25 mouse cellular contexts compared by ENCODE assay signal in genomic region chr17:74842603-74843002, GRCm38 (mm10).
DNase-seq lines count a peak whose midpoint lies in the region; ATAC-seq and TF ChIP-seq lines count a peak whose summit lies in the region.
"Had no signal": no experiment of that assay in that cellular context is flagged by ENCODE, and none has a peak within 500 bp of the region (broad histone marks: within the 10 kb centered on the region; RNA-seq: fewer than 3 reads in every experiment).

No protein-coding gene starts in this region.

- peak overlapping the region; percentile 43 for H3K27ac ChIP-seq in heart, embryonic 12.5 days (ENCODE audit: poor library complexity, severe bottlenecking)
- H3K27ac ChIP-seq in heart, embryonic 16.5 days (ENCODE audit: low read length), result peak overlapping the region; percentile 67
- H3K27ac ChIP-seq in heart, adult 2 months, result no peak overlapping the region
- no peak overlapping the region for H3K27ac ChIP-seq in lung, postnatal 0 days (ENCODE audit: low read length)
- H3K27ac ChIP-seq: embryonic facial prominence, embryonic 12.5 days; embryonic facial prominence, embryonic 15.5 days; gastrocnemius, adult 2 months; hindbrain, embryonic 10.5 days; hindbrain, embryonic 13.5 days; intestine, embryonic 15.5 days had no signal

- H3K9me3 ChIP-seq in heart, embryonic 12.5 days (replicated peaks), result no peaks in the 10 kb centered on the region
- H3K9me3 ChIP-seq in heart, embryonic 16.5 days (replicated peaks; ENCODE audit: control insufficient read depth, low read length), result no peaks in the 10 kb centered on the region
- H3K9me3 ChIP-seq in lung, postnatal 0 days (ENCODE audit: low read length), result no peaks in the 10 kb centered on the region
- H3K9me3 ChIP-seq: embryonic facial prominence, embryonic 12.5 days; embryonic facial prominence, embryonic 15.5 days; hindbrain, embryonic 10.5 days; hindbrain, embryonic 13.5 days; intestine, embryonic 15.5 days had no signal

- no peak overlapping the region for H3K4me3 ChIP-seq in heart, embryonic 12.5 days
- H3K4me3 ChIP-seq in heart, embryonic 16.5 days (ENCODE audit: low read length), result no peak overlapping the region
- no peak overlapping the region for H3K4me3 ChIP-seq in heart, adult 2 months
- H3K4me3 ChIP-seq in lung, postnatal 0 days (ENCODE audit: low read depth, low read length), result no peak overlapping the region
- H3K4me3 ChIP-seq: embryonic facial prominence, embryonic 12.5 days; embryonic facial prominence, embryonic 15.5 days; gastrocnemius, adult 2 months; hindbrain, embryonic 10.5 days; hindbrain, embryonic 13.5 days; intestine, embryonic 15.5 days had no signal

- no peak for TF ChIP-seq POLR2A in heart, adult 2 months (IDR thresholded peaks at IDR 0.05; ENCODE audit: insufficient read depth, low read depth, low read length)

- no peak for DNase-seq in heart, adult 9 months (ENCODE audit: low spot score in 2 of 2)
- DNase-seq in heart, adult 2 months, result no peak
- DNase-seq in lung, postnatal 0 days (ENCODE audit: low spot score), result peak; percentile 21
- no peak for DNase-seq in lung, postnatal 25 days (ENCODE audit: low spot score)
- DNase-seq: adrenal gland, adult 2 months; adrenal gland, postnatal 14 days; cerebellum, adult 11 months; cerebellum, adult 2 months; cerebellum, adult 9-11 months; cerebellum, postnatal 25 days; forebrain, postnatal 0 days; gastrocnemius, adult 2 months; gastrocnemius, postnatal 14 days; kidney, adult 11 months; kidney, adult 8-10 months had no signal

- H3K4me1 ChIP-seq in heart, embryonic 12.5 days (replicated peaks), result peaks cover 42% of the 10 kb centered on the region
- H3K4me1 ChIP-seq in heart, embryonic 16.5 days (ENCODE audit: control insufficient read depth, insufficient read depth, low read length), result peaks cover 35% of the 10 kb centered on the region
- H3K4me1 ChIP-seq in heart, adult 2 months (ENCODE audit: control insufficient read depth, insufficient read depth, low read length), result peaks cover 11% of the 10 kb centered on the region
- peaks cover 6% of the 10 kb centered on the region; the same call in 1 of the 2 replicates for H3K4me1 ChIP-seq in lung, postnatal 0 days (ENCODE audit: insufficient read depth, low read depth, low read length)

- 0 out of 2 replicates have a peak, but pooled peaks have one; percentile 18 for ATAC-seq in heart, embryonic 12.5 days (ENCODE audit: insufficient number of reproducible peaks, low FRiP score)
- ATAC-seq in heart, embryonic 16.5 days (replicated peaks; ENCODE audit: extremely low read depth, insufficient read depth, low FRiP score), result peak; percentile 73
- ATAC-seq in lung, postnatal 0 days, result no peak
- ATAC-seq: CD4-positive, CD25-positive, alpha-beta regulatory T cell, adult 4 months; forebrain, embryonic 14.5 days; hindbrain, embryonic 16.5 days; intestine, embryonic 15.5 days had no signal

- no peaks in the 10 kb centered on the region for H3K27me3 ChIP-seq in heart, embryonic 12.5 days (replicated peaks)
- no peaks in the 10 kb centered on the region for H3K27me3 ChIP-seq in heart, embryonic 16.5 days (ENCODE audit: control insufficient read depth, insufficient read depth, low read length)
- H3K27me3 ChIP-seq in heart, adult 2 months (ENCODE audit: control insufficient read depth, insufficient read depth, low read length), result no peaks in the 10 kb centered on the region
- H3K27me3 ChIP-seq in lung, postnatal 0 days (replicated peaks; ENCODE audit: insufficient read depth, low read length), result no peaks in the 10 kb centered on the region
- H3K27me3 ChIP-seq: embryonic facial prominence, embryonic 12.5 days; embryonic facial prominence, embryonic 15.5 days; hindbrain, embryonic 13.5 days; intestine, embryonic 15.5 days had no signal

- TF ChIP-seq EP300 in heart, adult 2 months (IDR thresholded peaks at IDR 0.05; ENCODE audit: insufficient read depth, low read depth, low read length), result no peak
- no peak for TF ChIP-seq EP300 in lung, postnatal 0 days (IDR thresholded peaks at IDR 0.05)

- intact Hi-C loops in heart, adult 2 months (cut with DNase I), result loop anchor here (5.0 kb wide), 1 partner anchor 35 kb away; no protein-coding TSS in a partner anchor

- H3K9ac ChIP-seq in heart, embryonic 12.5 days, result no peak overlapping the region
- H3K9ac ChIP-seq in heart, embryonic 16.5 days (ENCODE audit: low read length), result no peak overlapping the region
- no peak overlapping the region for H3K9ac ChIP-seq in heart, adult 2 months (ENCODE audit: low read depth, low read length)
- H3K9ac ChIP-seq in lung, postnatal 0 days (replicated peaks; ENCODE audit: low read depth), result no peak overlapping the region
- H3K9ac ChIP-seq: embryonic facial prominence, embryonic 12.5 days; embryonic facial prominence, embryonic 15.5 days; forebrain, postnatal 0 days; hindbrain, embryonic 13.5 days; intestine, embryonic 15.5 days had no signal

- no peaks in the 10 kb centered on the region for H3K79me2 ChIP-seq in heart, adult 2 months (replicated peaks; ENCODE audit: control insufficient read depth, insufficient read depth, low read length)

- 49% methylated on average over 3 of the region's 3 CpGs for WGBS in heart, embryonic 12.5 days
- WGBS in heart, embryonic 16.5 days, result 49% methylated on average over 3 of the region's 3 CpGs
- WGBS in heart, adult 2 months, result 62% methylated on average over 3 of the region's 3 CpGs
- WGBS in lung, postnatal 0 days, result 76% methylated on average over 3 of the region's 3 CpGs

- TF ChIP-seq CTCF in heart, adult 2 months (IDR thresholded peaks at IDR 0.05), result no peak
- TF ChIP-seq CTCF in lung, postnatal 0 days (IDR thresholded peaks at IDR 0.05), result no peak

- H3K36me3 ChIP-seq in heart, embryonic 12.5 days, result 0 out of 2 replicates have a peak, but pooled peaks cover 3% of the 10 kb centered on the region
- H3K36me3 ChIP-seq in heart, embryonic 16.5 days (ENCODE audit: control insufficient read depth, insufficient read depth), result no peaks in the 10 kb centered on the region
- H3K36me3 ChIP-seq in heart, adult 2 months (ENCODE audit: control insufficient read depth, insufficient read depth, low read length), result no peaks in the 10 kb centered on the region
- H3K36me3 ChIP-seq in lung, postnatal 0 days (ENCODE audit: insufficient read depth, low read length), result no peaks in the 10 kb centered on the region
- H3K36me3 ChIP-seq: embryonic facial prominence, embryonic 12.5 days; embryonic facial prominence, embryonic 15.5 days; hindbrain, embryonic 10.5 days; hindbrain, embryonic 13.5 days; intestine, embryonic 15.5 days had no signal

- H3K4me2 ChIP-seq in heart, embryonic 12.5 days, result no peak overlapping the region
- no peak overlapping the region for H3K4me2 ChIP-seq in heart, embryonic 16.5 days (ENCODE audit: low read depth, low read length)
- no peak overlapping the region for H3K4me2 ChIP-seq in lung, postnatal 0 days (replicated peaks; ENCODE audit: low read depth, low read length)
- H3K4me2 ChIP-seq: embryonic facial prominence, embryonic 12.5 days; embryonic facial prominence, embryonic 15.5 days; hindbrain, embryonic 13.5 days; intestine, embryonic 15.5 days had no signal

Comparison
In these comparisons a context has a peak if more than half of its experiments do, and no peak if none do; other contexts are left out.
1. H3K27ac ChIP-seq: peak in heart, embryonic 12.5 days (single experiment) and heart, embryonic 16.5 days (single experiment); none in heart, adult 2 months (single experiment) and lung, postnatal 0 days (single experiment).